Mouse (Mus musculus) kidney, adult 2 months (tissue): ENCODE results near the gene Olfm1. TPM values are rescaled to one million over a fixed set of nuclear protein-coding genes. Genes with fewer than 3 reads are reported as not detected.

Source experiments
- DNase-seq: peaks from one replicate; pipeline ENCODE4 v3.0.0; 2021
- H3K27ac ChIP-seq: fragments of 200-500 bp; 2 replicates; pipeline ENCODE4 v1.5.1; 2012; ENCODE audit warnings: low read depth, low read length, control low read depth, inconsistent platforms; ENCODE audit not compliant: insufficient read depth
- H3K27me3 ChIP-seq: fragments of 200-500 bp; replicated peaks from 2 replicates; pipeline ENCODE4 v1.6.1; 2012; ENCODE audit warnings: mild to moderate bottlenecking, moderate library complexity, low read length, inconsistent platforms; ENCODE audit not compliant: control insufficient read depth, insufficient read depth
- H3K36me3 ChIP-seq: fragments of 200-500 bp; 2 replicates; pipeline ENCODE4 v1.6.1; 2012; ENCODE audit warnings: mild to moderate bottlenecking, moderate library complexity, low read length, inconsistent platforms; ENCODE audit not compliant: control insufficient read depth, insufficient read depth
- H3K4me1 ChIP-seq: fragments of 200-500 bp; 2 replicates; pipeline ENCODE4 v1.6.1; 2011; ENCODE audit warnings: low read length; ENCODE audit not compliant: control insufficient read depth, insufficient read depth
- H3K4me3 ChIP-seq: fragments of 200-500 bp; 2 replicates; pipeline ENCODE4 v1.5.1; 2011; ENCODE audit warnings: mild to moderate bottlenecking, low read depth, low read length, control low read depth; ENCODE audit not compliant: insufficient read depth
- CTCF ChIP-seq: fragments of 200-500 bp; conservative IDR thresholded peaks from 2 replicates; pipeline ENCODE4 v1.5.1; 2011; ENCODE audit warnings: low read depth, mild to moderate bottlenecking, control low read depth, low read length, moderate library complexity, mixed read lengths; ENCODE audit not compliant: insufficient read depth, insufficient read length
- POLR2A ChIP-seq: fragments of 200-500 bp; IDR thresholded peaks from one replicate; pipeline ENCODE4 v1.6.1; 2011; ENCODE audit warnings: low read depth, low read length, control low read depth
- WGBS: fragments of 180-500 bp; shearing (Covaris S2); methylation state at CpG from one replicate; pipeline ENCODE4 v1.1.7; 2018; 5-methylcytosine and 5-hydroxymethylcytosine counted together
- polyA plus RNA-seq: library from polyadenylated mRNA; depleted of rRNA; stranded (reverse); fragments of >200 nt; gene quantifications from 2 replicates; pipeline ENCODE4 v1.2.3, GENCODE M21; 2012

The Olfm1 gene
- polyA plus RNA-seq, 1 experiment, result 32.5 TPM

GRCm38 (mm10) chr2:28180053-28180452 lies 12.7 kb upstream of the Olfm1 start:
- Histone ChIP-seq H3K4me1 (no peaks in the 10 kb centered on the region), H3K27ac (no peak overlapping the region), H3K27me3 (no peaks in the 10 kb centered on the region), H3K4me3 (no peak overlapping the region), H3K36me3 (no peaks in the 10 kb centered on the region)
- WGBS, result 56% methylated on average over 3 of the region's 3 CpGs
- TF ChIP-seq CTCF, result no peak
- no peak for TF ChIP-seq POLR2A
- DNase-seq, result no peak

GRCm38 (mm10) chr2:28188398-28188944 lies 4.3 kb upstream of the Olfm1 start:
- Histone ChIP-seq H3K4me3 (no peak overlapping the region), H3K4me1 (no peaks in the 10 kb centered on the region), H3K36me3 (no peaks in the 10 kb centered on the region), H3K27ac (no peak overlapping the region), H3K27me3 (no peaks in the 10 kb centered on the region)
- DNase-seq, result no peak
- TF ChIP-seq CTCF (no peak), POLR2A (no peak)
- 33% methylated on average over 8 of the region's 8 CpGs for WGBS

DNA sequence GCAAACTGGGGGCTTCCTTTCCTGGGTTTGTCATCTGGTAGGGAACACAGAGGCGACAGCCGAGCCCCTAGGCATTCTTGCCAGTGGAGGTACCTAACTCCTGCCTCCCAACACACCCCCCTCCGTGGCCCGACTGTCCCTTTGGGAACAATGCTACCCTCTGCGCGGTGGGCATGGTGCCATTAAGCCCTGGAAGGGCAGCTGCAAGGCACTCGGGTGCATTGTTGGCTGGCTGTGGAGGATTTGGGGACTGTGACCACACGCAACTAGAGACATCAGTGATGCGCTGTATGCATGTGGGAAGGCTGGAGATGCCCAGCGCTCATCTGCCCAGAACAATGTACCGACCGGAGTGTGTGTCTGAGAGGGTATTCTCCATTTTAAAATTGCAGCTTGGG lies 897 bp downstream of the Olfm1 start:
- Histone ChIP-seq H3K27me3 (no peaks in the 10 kb centered on the region), H3K27ac (no peak overlapping the region), H3K4me3 (peak overlapping the region; percentile 56), H3K36me3 (no peaks in the 10 kb centered on the region), H3K4me1 (no peaks in the 10 kb centered on the region)
- no peak for DNase-seq
- 26% methylated on average over 12 of the region's 12 CpGs for WGBS
- no peak for TF ChIP-seq POLR2A
- no peak for TF ChIP-seq CTCF

DNA sequence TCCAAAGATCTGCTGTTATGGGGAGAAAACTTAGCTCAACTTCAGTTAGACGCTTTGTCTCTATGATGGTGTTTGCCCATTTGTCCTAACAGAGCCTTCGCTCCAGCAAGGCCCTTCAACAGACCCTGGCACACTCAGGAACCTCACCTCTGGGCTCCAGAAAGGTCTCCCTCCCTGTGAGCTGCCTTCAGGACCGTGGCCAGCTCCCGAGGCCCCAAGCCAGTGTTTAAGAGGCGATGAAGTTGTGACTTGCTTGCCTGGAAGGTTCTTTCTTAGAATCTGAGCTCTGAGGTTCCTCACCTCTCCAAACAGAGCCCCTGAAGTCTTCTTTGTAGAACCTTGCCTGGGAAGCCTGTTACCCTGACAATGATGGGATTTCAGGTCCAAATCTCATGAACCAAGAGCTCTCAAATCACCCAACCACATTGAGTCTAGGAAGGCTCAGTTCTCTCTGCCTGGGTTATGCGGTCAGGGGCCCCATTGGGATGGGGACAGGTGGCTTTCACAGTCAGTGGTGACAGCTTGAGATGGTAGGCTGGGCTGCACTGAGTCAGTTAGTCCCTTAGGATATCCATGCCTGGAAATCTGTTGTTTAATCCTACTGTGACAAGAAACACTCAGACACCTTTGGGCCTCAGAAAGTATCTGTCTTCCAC lies 2.3 kb downstream of the Olfm1 start:
- Histone ChIP-seq H3K36me3 (no peaks in the 10 kb centered on the region), H3K27me3 (no peaks in the 10 kb centered on the region), H3K4me3 (no peak overlapping the region), H3K27ac (no peak overlapping the region), H3K4me1 (no peaks in the 10 kb centered on the region)
- no peak for DNase-seq
- 38% methylated on average over 6 of the region's 6 CpGs for WGBS
- TF ChIP-seq CTCF, result no peak
- TF ChIP-seq POLR2A, result no peak

DNA sequence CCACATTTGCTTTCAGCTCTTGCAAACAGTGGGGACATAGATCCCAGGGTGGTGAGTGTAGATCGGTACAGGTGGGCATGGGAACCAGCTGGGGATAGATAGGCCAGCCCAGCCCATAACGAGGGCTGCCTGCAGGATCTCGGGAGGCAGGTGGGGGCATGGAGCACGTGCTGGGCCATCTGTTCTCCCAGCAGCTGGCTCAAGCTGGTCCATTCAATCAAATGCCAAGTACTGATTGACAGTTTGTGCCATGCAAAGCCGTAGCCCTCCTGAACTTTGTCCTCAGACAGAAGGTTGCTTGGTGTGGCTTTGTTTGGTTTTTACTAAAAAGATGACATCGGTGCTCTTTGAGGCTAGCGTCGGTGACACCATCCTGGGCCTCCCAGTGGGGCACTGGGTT lies 2.9 kb downstream of the Olfm1 start:
- DNase-seq, result no peak
- Histone ChIP-seq H3K27me3 (no peaks in the 10 kb centered on the region), H3K27ac (no peak overlapping the region), H3K4me1 (no peaks in the 10 kb centered on the region), H3K36me3 (no peaks in the 10 kb centered on the region), H3K4me3 (no peak overlapping the region)
- 84% methylated on average over 8 of the region's 8 CpGs for WGBS
- TF ChIP-seq POLR2A, result no peak
- no peak for TF ChIP-seq CTCF

DNA sequence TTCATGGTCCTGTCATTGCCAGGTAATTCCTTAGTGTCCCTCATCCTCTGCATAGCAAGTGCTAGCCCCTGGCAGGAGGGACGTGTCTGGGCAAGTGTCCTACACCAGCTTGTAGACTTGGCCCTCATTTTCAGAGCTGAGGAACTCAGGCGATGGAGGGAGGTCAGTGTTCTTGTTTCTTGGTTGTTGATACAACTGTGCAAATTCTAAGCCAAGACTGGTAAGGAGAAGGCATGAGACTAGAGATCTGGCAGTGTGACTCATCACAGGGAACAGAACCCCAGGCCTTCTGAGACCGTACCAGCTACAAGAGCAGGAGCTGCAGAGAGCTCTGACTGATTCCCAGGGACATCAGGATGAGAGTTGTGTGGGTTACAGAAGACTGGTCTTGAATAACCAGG lies 8.6 kb downstream of the Olfm1 start:
- Histone ChIP-seq H3K27me3 (no peaks in the 10 kb centered on the region), H3K4me3 (no peak overlapping the region), H3K4me1 (no peaks in the 10 kb centered on the region), H3K27ac (no peak overlapping the region), H3K36me3 (no peaks in the 10 kb centered on the region)
- WGBS, result 77% methylated on average over 3 of the region's 3 CpGs
- no peak for DNase-seq
- TF ChIP-seq CTCF (no peak), POLR2A (no peak)

GRCm38 (mm10) chr2:28204167-28204566 lies 11.4 kb downstream of the Olfm1 start:
- Histone ChIP-seq H3K4me1 (no peaks in the 10 kb centered on the region), H3K4me3 (no peak overlapping the region), H3K36me3 (no peaks in the 10 kb centered on the region), H3K27ac (no peak overlapping the region), H3K27me3 (no peaks in the 10 kb centered on the region)
- peak; percentile 91 for DNase-seq
- WGBS, result 4% methylated on average over 9 of the region's 9 CpGs
- TF ChIP-seq CTCF, result peak; percentile 99; the same call in 1 of the 2 replicates
- no peak for TF ChIP-seq POLR2A

DNA sequence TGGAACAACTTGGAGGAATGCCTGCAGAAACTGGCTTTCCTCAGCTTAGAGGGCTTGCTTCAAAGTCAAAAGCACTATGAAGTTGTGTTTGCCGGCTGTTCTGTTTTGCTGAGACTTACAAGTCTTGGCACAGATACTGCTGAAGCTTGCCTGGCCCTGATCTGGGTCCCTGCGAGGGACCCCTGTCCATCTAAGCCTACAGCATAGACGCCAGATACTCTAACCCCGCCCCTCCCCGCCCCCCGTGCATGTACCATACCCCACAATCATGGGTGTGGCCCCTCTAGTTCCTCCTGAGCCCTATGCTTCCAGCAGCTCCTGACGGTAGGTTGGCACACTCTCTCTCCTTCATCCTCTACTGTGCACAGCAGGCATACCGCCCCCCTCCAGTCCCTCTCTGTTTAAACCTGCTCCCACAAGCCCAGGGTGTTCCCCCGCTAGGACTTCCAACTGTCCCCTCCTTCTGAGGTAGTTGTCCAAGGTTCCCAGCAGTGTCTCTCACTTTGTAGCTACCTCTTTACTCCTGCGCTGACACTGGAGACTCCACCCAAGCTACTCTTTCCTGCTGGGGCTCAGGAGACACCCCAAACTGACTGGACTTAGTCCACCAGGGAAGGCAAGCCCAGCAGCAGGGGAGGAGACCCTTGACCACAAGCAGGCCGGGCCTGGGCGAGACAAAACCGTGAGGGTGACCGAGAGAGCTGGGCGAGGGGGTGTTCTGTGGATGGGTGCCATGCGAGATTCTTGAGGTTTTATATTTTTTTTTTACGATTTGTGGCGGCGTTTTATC lies 12.1 kb downstream of the Olfm1 start:
- Histone ChIP-seq H3K4me1 (no peaks in the 10 kb centered on the region), H3K27ac (no peak overlapping the region), H3K4me3 (no peak overlapping the region), H3K36me3 (no peaks in the 10 kb centered on the region), H3K27me3 (no peaks in the 10 kb centered on the region)
- no peak for DNase-seq
- 24% methylated on average over 19 of the region's 19 CpGs for WGBS
- TF ChIP-seq POLR2A (no peak), CTCF (no peak)
